8 mouse cellular contexts compared by ENCODE assay signal in genomic region chr11:61957296-61957813, GRCm38 (mm10). TPM values are rescaled to one million over a fixed set of nuclear protein-coding genes. Genes with fewer than 3 reads are reported as not detected.
DNase-seq lines count a peak whose midpoint lies in the region; ATAC-seq and TF ChIP-seq lines count a peak whose summit lies in the region.

No protein-coding gene starts in this region.

- no peak for ATAC-seq in neural tube, embryonic 11.5 days (ENCODE audit: insufficient read depth, low FRiP score, low TSS enrichment)
- ATAC-seq in embryonic facial prominence, embryonic 15.5 days (ENCODE audit: insufficient number of reproducible peaks, low FRiP score, low TSS enrichment, low read depth): no peak
- no peak for ATAC-seq in intestine, postnatal 0 days

- H3K9me3 ChIP-seq in neural tube, embryonic 11.5 days (ENCODE audit: control insufficient read depth, low read length): no peaks in the 10 kb centered on the region
- no peaks in the 10 kb centered on the region for H3K9me3 ChIP-seq in embryonic facial prominence, embryonic 15.5 days (replicated peaks)
- no peaks in the 10 kb centered on the region for H3K9me3 ChIP-seq in intestine, postnatal 0 days (ENCODE audit: control insufficient read depth)

- TF ChIP-seq POLR2A in brain, embryonic 14.5 days (IDR thresholded peaks at IDR 0.05; ENCODE audit: borderline replicate concordance, extremely low read depth, insufficient read depth, insufficient read length, poor library complexity, severe bottlenecking): no peak

- peak overlapping the region; percentile 97 for H3K4me2 ChIP-seq in neural tube, embryonic 11.5 days (ENCODE audit: low read depth)
- H3K4me2 ChIP-seq in embryonic facial prominence, embryonic 15.5 days (replicated peaks): peak overlapping the region; percentile 100
- H3K4me2 ChIP-seq in intestine, postnatal 0 days (replicated peaks; ENCODE audit: low read depth): peak overlapping the region; percentile 97

- H3K27me3 ChIP-seq in neural tube, embryonic 11.5 days (ENCODE audit: control insufficient read depth, insufficient read depth, low read length): peaks cover 12% of the 10 kb centered on the region
- peaks cover 25% of the 10 kb centered on the region for H3K27me3 ChIP-seq in embryonic facial prominence, embryonic 15.5 days
- peaks cover 22% of the 10 kb centered on the region for H3K27me3 ChIP-seq in intestine, postnatal 0 days (replicated peaks; ENCODE audit: control insufficient read depth, insufficient read depth, low read length)

- H3K27ac ChIP-seq in neural tube, embryonic 11.5 days (ENCODE audit: low read depth, low read length): no peak overlapping the region
- H3K27ac ChIP-seq in embryonic facial prominence, embryonic 15.5 days (replicated peaks): no peak overlapping the region
- H3K27ac ChIP-seq in intestine, postnatal 0 days (ENCODE audit: low read depth, low read length): no peak overlapping the region

- TF ChIP-seq CTCF in brain, embryonic 14.5 days (IDR thresholded peaks at IDR 0.05; ENCODE audit: borderline replicate concordance, extremely low read depth, insufficient read depth, insufficient read length): peak; percentile 23; the same call in 1 of the 2 replicates
- peak; percentile 49 for TF ChIP-seq CTCF in intestine, postnatal 0 days (IDR thresholded peaks at IDR 0.05; ENCODE audit: low read depth)

- WGBS in neural tube, embryonic 11.5 days: 5% methylated on average over 25 of the region's 25 CpGs
- WGBS in embryonic facial prominence, embryonic 15.5 days: 3% methylated on average over 25 of the region's 25 CpGs
- WGBS in intestine, postnatal 0 days: 4% methylated on average over 25 of the region's 25 CpGs

- peak overlapping the region; percentile 52 for H3K4me3 ChIP-seq in neural tube, embryonic 11.5 days (ENCODE audit: low read depth, low read length)
- H3K4me3 ChIP-seq in embryonic facial prominence, embryonic 15.5 days (replicated peaks): peak overlapping the region; percentile 63
- peak overlapping the region; percentile 55 for H3K4me3 ChIP-seq in intestine, postnatal 0 days (ENCODE audit: low read depth, low read length)

- H3K9ac ChIP-seq in neural tube, embryonic 11.5 days (ENCODE audit: low read length): no peak overlapping the region
- H3K9ac ChIP-seq in embryonic facial prominence, embryonic 15.5 days: no peak overlapping the region
- H3K9ac ChIP-seq in intestine, postnatal 0 days (ENCODE audit: low read depth, low read length): no peak overlapping the region

- H3K36me3 ChIP-seq in neural tube, embryonic 11.5 days (ENCODE audit: control insufficient read depth, insufficient read depth, low read length): no peaks in the 10 kb centered on the region
- no peaks in the 10 kb centered on the region for H3K36me3 ChIP-seq in embryonic facial prominence, embryonic 15.5 days
- no peaks in the 10 kb centered on the region; the same call in 1 of the 2 replicates for H3K36me3 ChIP-seq in intestine, postnatal 0 days (ENCODE audit: control insufficient read depth, insufficient read depth)

- no peaks in the 10 kb centered on the region for H3K4me1 ChIP-seq in neural tube, embryonic 11.5 days (ENCODE audit: control insufficient read depth, insufficient read depth, low read length)
- H3K4me1 ChIP-seq in embryonic facial prominence, embryonic 15.5 days: peaks cover 9% of the 10 kb centered on the region; the same call in 1 of the 2 replicates
- H3K4me1 ChIP-seq in intestine, postnatal 0 days (replicated peaks; ENCODE audit: control insufficient read depth, insufficient read depth, low read length): no peaks in the 10 kb centered on the region

- DNase-seq in neural tube, embryonic 11.5 days (ENCODE audit: low spot score): no peak
- no peak for DNase-seq in neural tube, embryonic 10.5 days (ENCODE audit: extremely low spot score, low spot score)
- DNase-seq in brain, embryonic 14.5 days (ENCODE audit: low read depth): peak; percentile 70
- DNase-seq in naive thymus-derived CD4-positive, alpha-beta T cell, adult 2 months (ENCODE audit: low read depth): peak; percentile 47
- no peak for DNase-seq in adrenal gland, adult 8-10 months
- no peak for DNase-seq in adrenal gland, postnatal 4 days (ENCODE audit: low spot score in 2 of 2)

RNA-seq across cellular contexts. Expression of gene Specc1, which starts 0.8 kb away (rescaled TPM):
- 12.0 and 15.4 TPM in 2 replicates for polyA plus RNA-seq in neural tube, embryonic 11.5 days (2014; fragmentation: Nextera tagmentation; extraction: Ambion mirVana)
- 13.5 and 16.9 TPM in 2 replicates for polyA plus RNA-seq in brain, embryonic 14.5 days (2012; rRNA removed)
- polyA plus RNA-seq in embryonic facial prominence, embryonic 15.5 days (2015; fragmentation: Nextera tagmentation; extraction: Ambion mirVana): 10.8 and 12.7 TPM in 2 replicates
- 10.3 and 11.1 TPM in 2 replicates for polyA plus RNA-seq in intestine, postnatal 0 days (2015; fragmentation: Nextera tagmentation; extraction: Ambion mirVana)
- total RNA-seq in adrenal gland, adult 8-10 months (2022): 1 to 10 TPM; 5.7 to 8.3 (median 7.3) TPM
- total RNA-seq in adrenal gland, postnatal 4 days (2021): 10 to 100 TPM; 16.3 to 22.4 TPM

RNA-seq across cellular contexts. Expression of gene Akap10, which starts 27.3 kb away (rescaled TPM):
- polyA plus RNA-seq in neural tube, embryonic 11.5 days (2014; fragmentation: Nextera tagmentation; extraction: Ambion mirVana): 16.1 and 17.7 TPM in 2 replicates
- 15.8 and 17.1 TPM in 2 replicates for polyA plus RNA-seq in brain, embryonic 14.5 days (2012; rRNA removed)
- 16.1 and 16.5 TPM in 2 replicates for polyA plus RNA-seq in embryonic facial prominence, embryonic 15.5 days (2015; fragmentation: Nextera tagmentation; extraction: Ambion mirVana)
- 6.8 and 8.5 TPM in 2 replicates for polyA plus RNA-seq in intestine, postnatal 0 days (2015; fragmentation: Nextera tagmentation; extraction: Ambion mirVana)
- total RNA-seq in adrenal gland, adult 8-10 months (2022): 10 to 100 TPM; 28.9 to 36.8 (median 33.7) TPM
- 10 to 100 TPM; 29.0 TPM for total RNA-seq in adrenal gland, postnatal 4 days (2021)

Comparison
In these comparisons a context has a peak if more than half of its experiments do, and no peak if none do; other contexts are left out.
1. DNase-seq: peak in brain, embryonic 14.5 days (single experiment) and naive thymus-derived CD4-positive, alpha-beta T cell, adult 2 months (single experiment); none in neural tube, embryonic 11.5 days (single experiment), neural tube, embryonic 10.5 days (single experiment), adrenal gland, adult 8-10 months (single experiment) and adrenal gland, postnatal 4 days (0 of 2).
2. Peak in every context shown above with its lines, with median percentiles within 50 percentile points of each other: H3K4me2 ChIP-seq and H3K4me3 ChIP-seq.